Mouse (Mus musculus): ENCODE measurements around the gene Rras. TPM values are rescaled to one million over a fixed set of nuclear protein-coding genes. Genes with fewer than 3 reads are reported as not detected.

Gene Rras
- polyA plus RNA-seq, 1 experiment: 43.4 TPM

- H3K4me3 ChIP-seq (ENCODE audit: control insufficient read depth, low read depth, low read length): peak overlapping the region; percentile 72
- H3K36me3 ChIP-seq (ENCODE audit: control insufficient read depth, insufficient read depth, low read length): no peaks in the 10 kb centered on the region
- H3K4me1 ChIP-seq (ENCODE audit: control insufficient read depth, insufficient read depth, low read length): peaks cover 19% of the 10 kb centered on the region
- H3K27me3 ChIP-seq (ENCODE audit: control insufficient read depth, insufficient read depth, low read length): no peaks in the 10 kb centered on the region
- TF ChIP-seq CTCF (IDR thresholded peaks at IDR 0.05; ENCODE audit: control insufficient read depth, insufficient read depth, insufficient replicate concordance, low read depth, low read length) (no peak), POLR2A (IDR thresholded peaks at IDR 0.05; ENCODE audit: control insufficient read depth, low read depth, low read length) (no peak)
- peak overlapping the region; percentile 23 for H3K27ac ChIP-seq (ENCODE audit: control insufficient read depth, insufficient read depth, low read depth, low read length)
Observed at GRCm38 (mm10) chr7:45061532-45062075, 43.8 kb downstream of the Rras start.

- H3K4me1 ChIP-seq (ENCODE audit: control insufficient read depth, insufficient read depth, low read length): peaks cover 15% of the 10 kb centered on the region
- peak within 1 kb of the TSS; percentile 98 for H3K27ac ChIP-seq (ENCODE audit: control insufficient read depth, insufficient read depth, low read depth, low read length)
- H3K27me3 ChIP-seq (ENCODE audit: control insufficient read depth, insufficient read depth, low read length): no peaks in the 10 kb centered on the region
- no peaks in the 10 kb centered on the region for H3K36me3 ChIP-seq (ENCODE audit: control insufficient read depth, insufficient read depth, low read length)
- peak within 1 kb of the TSS; percentile 99 for H3K4me3 ChIP-seq (ENCODE audit: control insufficient read depth, low read depth, low read length)
- peak; percentile 65 for TF ChIP-seq POLR2A (IDR thresholded peaks at IDR 0.05; ENCODE audit: control insufficient read depth, low read depth, low read length)
- TF ChIP-seq CTCF (IDR thresholded peaks at IDR 0.05; ENCODE audit: control insufficient read depth, insufficient read depth, insufficient replicate concordance, low read depth, low read length): no peak
Observed at GRCm38 (mm10) chr7:45062239-45062835, 44.6 kb downstream of the Rras start, which contains the start of the genes Nosip and Prrg2. Gene Nosip, plus strand, starts transcription at chr7:45062429. Gene Prrg2, minus strand, starts transcription at chr7:45062677.

DNA sequence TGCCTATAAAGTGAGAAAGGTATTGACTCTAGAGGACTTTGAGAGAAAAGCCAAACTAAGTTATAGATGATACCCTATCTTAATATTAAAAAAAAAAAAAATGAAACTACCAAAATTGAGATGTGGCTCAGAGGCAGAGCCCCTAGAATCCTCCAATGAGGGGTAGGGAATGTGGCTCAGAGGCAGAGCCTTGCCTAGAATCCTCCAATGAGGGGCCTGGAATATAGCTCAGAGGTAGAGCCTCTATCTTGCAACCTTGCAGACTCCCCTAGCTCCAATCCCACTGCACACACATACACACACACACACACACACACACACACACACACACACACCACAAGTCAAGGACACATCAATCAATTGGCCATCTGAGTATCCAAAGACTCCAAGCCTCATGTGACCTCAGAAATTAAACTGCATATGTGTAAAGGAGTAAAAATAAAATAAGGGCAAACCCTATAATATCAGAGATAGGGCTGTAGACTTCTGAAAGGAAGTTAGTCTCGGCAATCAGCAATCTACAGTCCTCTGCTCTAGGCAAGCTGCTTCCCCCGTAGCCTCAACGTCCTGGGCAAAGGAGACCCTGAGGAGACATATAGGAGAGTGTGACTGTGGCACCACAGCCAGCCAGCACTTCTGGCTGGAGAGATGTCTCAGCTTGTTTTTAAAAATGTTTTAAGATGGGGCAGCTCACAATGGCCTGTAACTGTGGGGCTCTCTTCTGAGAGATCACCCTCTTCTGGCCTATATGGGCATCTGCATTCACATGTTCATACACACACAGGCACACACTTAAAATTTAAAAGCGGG, 49.6 kb downstream of the Rras start:
- TF ChIP-seq CTCF (IDR thresholded peaks at IDR 0.05; ENCODE audit: control insufficient read depth, insufficient read depth, insufficient replicate concordance, low read depth, low read length): no peak
- no peak for TF ChIP-seq POLR2A (IDR thresholded peaks at IDR 0.05; ENCODE audit: control insufficient read depth, low read depth, low read length)

GRCm38 (mm10) chr7:45068000-45068318, 50.2 kb downstream of the Rras start:
- Histone ChIP-seq H3K27me3 (ENCODE audit: control insufficient read depth, insufficient read depth, low read length) (no peaks in the 10 kb centered on the region), H3K27ac (ENCODE audit: control insufficient read depth, insufficient read depth, low read depth, low read length) (no peak overlapping the region), H3K4me1 (ENCODE audit: control insufficient read depth, insufficient read depth, low read length) (no peaks in the 10 kb centered on the region), H3K36me3 (ENCODE audit: control insufficient read depth, insufficient read depth, low read length) (no peaks in the 10 kb centered on the region), H3K4me3 (ENCODE audit: control insufficient read depth, low read depth, low read length) (no peak overlapping the region)
- TF ChIP-seq CTCF (IDR thresholded peaks at IDR 0.05; ENCODE audit: control insufficient read depth, insufficient read depth, insufficient replicate concordance, low read depth, low read length): peak; percentile 59; the same call in 1 of the 2 replicates
- no peak for TF ChIP-seq POLR2A (IDR thresholded peaks at IDR 0.05; ENCODE audit: control insufficient read depth, low read depth, low read length)

More for the DNA sequence above, 49.6 kb downstream of the Rras start:
- H3K36me3 ChIP-seq (ENCODE audit: control insufficient read depth, insufficient read depth, low read length): no peaks in the 10 kb centered on the region
- no peak overlapping the region for H3K27ac ChIP-seq (ENCODE audit: control insufficient read depth, insufficient read depth, low read depth, low read length)
- no peak overlapping the region for H3K4me3 ChIP-seq (ENCODE audit: control insufficient read depth, low read depth, low read length)
- H3K4me1 ChIP-seq (ENCODE audit: control insufficient read depth, insufficient read depth, low read length): no peaks in the 10 kb centered on the region
- no peaks in the 10 kb centered on the region for H3K27me3 ChIP-seq (ENCODE audit: control insufficient read depth, insufficient read depth, low read length)

DNA sequence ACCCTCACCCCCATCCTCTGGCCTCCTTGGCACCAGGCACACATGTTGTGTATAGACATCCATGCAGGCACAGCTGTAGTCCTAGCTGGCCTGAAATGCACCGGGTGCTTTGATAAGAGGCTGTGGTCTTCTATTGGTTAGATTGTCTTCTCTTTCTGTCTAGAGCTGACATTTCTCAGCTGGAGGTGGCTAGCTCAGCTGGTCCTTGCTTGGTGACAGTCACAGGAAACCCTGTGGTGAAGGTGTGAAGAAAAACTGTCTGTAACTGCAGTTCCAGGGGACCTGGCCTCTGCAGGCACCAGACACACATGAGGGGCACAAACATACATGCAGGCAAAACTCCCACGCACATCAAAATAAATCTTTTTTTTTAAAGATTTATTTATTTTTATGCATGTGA, 51.9 kb downstream of the Rras start:
- Histone ChIP-seq H3K4me3 (ENCODE audit: control insufficient read depth, low read depth, low read length) (no peak overlapping the region), H3K4me1 (ENCODE audit: control insufficient read depth, insufficient read depth, low read length) (no peaks in the 10 kb centered on the region; the same call in 1 of the 2 replicates), H3K27ac (ENCODE audit: control insufficient read depth, insufficient read depth, low read depth, low read length) (no peak overlapping the region), H3K27me3 (ENCODE audit: control insufficient read depth, insufficient read depth, low read length) (no peaks in the 10 kb centered on the region), H3K36me3 (ENCODE audit: control insufficient read depth, insufficient read depth, low read length) (no peaks in the 10 kb centered on the region)
- no peak for TF ChIP-seq CTCF (IDR thresholded peaks at IDR 0.05; ENCODE audit: control insufficient read depth, insufficient read depth, insufficient replicate concordance, low read depth, low read length)
- no peak for TF ChIP-seq POLR2A (IDR thresholded peaks at IDR 0.05; ENCODE audit: control insufficient read depth, low read depth, low read length)

Other genes starting within 250 kb of the Rras start
- 181 and 183 TPM in 2 replicates for gene Nup62, start 201.9 kb upstream of the Rras start, polyA plus RNA-seq (2012; rRNA removed)
- gene Il4i1, start 201.6 kb upstream of the Rras start, polyA plus RNA-seq (2012; rRNA removed): 97.2 and 97.6 TPM in 2 replicates
- gene Atf5, start 201.3 kb upstream of the Rras start, polyA plus RNA-seq (2012; rRNA removed): 21.6 TPM in 2 replicates
- gene Akt1s1, start 169.0 kb upstream of the Rras start, polyA plus RNA-seq (2012; rRNA removed): 31.5 and 35.7 TPM in 2 replicates
- 24.4 and 28.5 TPM in 2 replicates for gene Tbc1d17, start 168.9 kb upstream of the Rras start, polyA plus RNA-seq (2012; rRNA removed)
- gene Pnkp, start 160.8 kb upstream of the Rras start, polyA plus RNA-seq (2012; rRNA removed): 26.5 and 29.4 TPM in 2 replicates
- 171 and 187 TPM in 2 replicates for gene Ptov1, start 148.2 kb upstream of the Rras start, polyA plus RNA-seq (2012; rRNA removed)
- 143 and 206 TPM in 2 replicates for gene Med25, start 125.2 kb upstream of the Rras start, polyA plus RNA-seq (2012; rRNA removed)
- 39.2 and 40.0 TPM in 2 replicates for gene Fuz, start 121.9 kb upstream of the Rras start, polyA plus RNA-seq (2012; rRNA removed)
- 323 and 343 TPM in 2 replicates for gene Ap2a1, start 88.5 kb upstream of the Rras start, polyA plus RNA-seq (2012; rRNA removed)
- 1,042 and 1,092 TPM in 2 replicates for gene Tsks, start 74.8 kb upstream of the Rras start, polyA plus RNA-seq (2012; rRNA removed)
- 137 and 148 TPM in 2 replicates for gene Cpt1c, start 43.1 kb upstream of the Rras start, polyA plus RNA-seq (2012; rRNA removed)
- 59.6 and 60.1 TPM in 2 replicates for gene Prmt1, start 31.4 kb upstream of the Rras start, polyA plus RNA-seq (2012; rRNA removed)
- gene Irf3, start 20.3 kb upstream of the Rras start, polyA plus RNA-seq (2012; rRNA removed): 108 and 114 TPM in 2 replicates
- 85.4 and 93.5 TPM in 2 replicates for gene Bcl2l12, start 19.2 kb upstream of the Rras start, polyA plus RNA-seq (2012; rRNA removed)
- gene Scaf1, start 1.6 kb upstream of the Rras start, polyA plus RNA-seq (2012; rRNA removed): 25.1 and 27.4 TPM in 2 replicates
- gene Prr12, start 34.9 kb downstream of the Rras start, polyA plus RNA-seq (2012; rRNA removed): 3.4 and 3.5 TPM in 2 replicates
- 115 and 123 TPM in 2 replicates for gene Nosip, start 44.5 kb downstream of the Rras start, polyA plus RNA-seq (2012; rRNA removed)
- 27.3 and 27.9 TPM in 2 replicates for gene Prrg2, start 44.7 kb downstream of the Rras start, polyA plus RNA-seq (2012; rRNA removed)
- gene Rcn3, start 74.3 kb downstream of the Rras start, polyA plus RNA-seq (2012; rRNA removed): 10.4 and 16.3 TPM in 2 replicates
- gene Fcgrt, start 85.9 kb downstream of the Rras start, polyA plus RNA-seq (2012; rRNA removed): 5.4 and 5.8 TPM in 2 replicates
- 169 and 192 TPM in 2 replicates for gene Rps11, start 106.5 kb downstream of the Rras start, polyA plus RNA-seq (2012; rRNA removed)
- 859 and 869 TPM in 2 replicates for gene Rpl13a, start 110.8 kb downstream of the Rras start, polyA plus RNA-seq (2012; rRNA removed)
- 0.06 and 0.41 TPM in 2 replicates for gene Gm45713, start 118.3 kb downstream of the Rras start, polyA plus RNA-seq (2012; rRNA removed)
- 3.8 and 3.9 TPM in 2 replicates for gene Flt3l, start 118.5 kb downstream of the Rras start, polyA plus RNA-seq (2012; rRNA removed)
- gene Pih1d1, start 136.3 kb downstream of the Rras start, polyA plus RNA-seq (2012; rRNA removed): 258 and 295 TPM in 2 replicates
- gene Aldh16a1, start 136.6 kb downstream of the Rras start, polyA plus RNA-seq (2012; rRNA removed): 12.8 and 13.4 TPM in 2 replicates
- 33.5 and 34.1 TPM in 2 replicates for gene Slc17a7, start 146.0 kb downstream of the Rras start, polyA plus RNA-seq (2012; rRNA removed)
- gene Gfy, start 161.6 kb downstream of the Rras start, polyA plus RNA-seq (2012; rRNA removed): 3.9 and 5.4 TPM in 2 replicates
- gene Pth2, start 163.0 kb downstream of the Rras start, polyA plus RNA-seq (2012; rRNA removed): 21.9 and 28.2 TPM in 2 replicates
- gene Ccdc155, start 186.9 kb downstream of the Rras start, polyA plus RNA-seq (2012; rRNA removed): 78.3 and 81.9 TPM in 2 replicates
- gene Dkkl1, start 194.2 kb downstream of the Rras start, polyA plus RNA-seq (2012; rRNA removed): 1,273 and 1,348 TPM in 2 replicates
- gene Tead2, start 197.8 kb downstream of the Rras start, polyA plus RNA-seq (2012; rRNA removed): 43.1 and 60.2 TPM in 2 replicates
- gene Cd37, start 221.2 kb downstream of the Rras start, polyA plus RNA-seq (2012; rRNA removed): 78.0 and 87.4 TPM in 2 replicates
- gene Slc6a16, start 223.1 kb downstream of the Rras start, polyA plus RNA-seq (2012; rRNA removed): 76.9 and 81.4 TPM in 2 replicates